Mouse (Mus musculus) hindbrain, embryonic 12.5 days (tissue): ENCODE data around the gene Rnf128. TPM values are rescaled to one million over a fixed set of nuclear protein-coding genes. Genes with fewer than 3 reads are reported as not detected.

Experiments
- ATAC-seq: fragments of 200-750 bp; cut with Nextera tagmentation; 2 replicates; pipeline ENCODE4 v1.8.0; 2017; ENCODE audit warnings: moderate TSS enrichment; ENCODE audit not compliant: low FRiP score
- H3K27ac ChIP-seq: fragments of 300-500 bp; sonication (generic); 2 replicates; pipeline ENCODE4 v1.5.1; 2016; ENCODE audit warnings: mild to moderate bottlenecking
- H3K27me3 ChIP-seq: fragments of 300-500 bp; sonication (generic); 2 replicates; pipeline ENCODE4 v1.6.1; 2016; ENCODE audit warnings: mild to moderate bottlenecking
- H3K36me3 ChIP-seq: fragments of 300-500 bp; sonication (generic); 2 replicates; pipeline ENCODE4 v1.6.1; 2016; ENCODE audit warnings: mild to moderate bottlenecking
- H3K4me1 ChIP-seq: fragments of 300-500 bp; sonication (generic); 2 replicates; pipeline ENCODE4 v1.6.1; 2016
- H3K4me2 ChIP-seq: fragments of 300-500 bp; sonication (generic); replicated peaks from 2 replicates; pipeline ENCODE4 v1.6.1; 2016; ENCODE audit warnings: mild to moderate bottlenecking
- H3K4me3 ChIP-seq: fragments of 300-500 bp; sonication (generic); 2 replicates; pipeline ENCODE4 v1.5.1; 2016; ENCODE audit warnings: mild to moderate bottlenecking
- H3K9ac ChIP-seq: fragments of 300-500 bp; sonication (generic); 2 replicates; pipeline ENCODE4 v1.6.1; 2016; ENCODE audit warnings: mild to moderate bottlenecking, moderate library complexity
- H3K9me3 ChIP-seq: fragments of 300-500 bp; sonication (generic); replicated peaks from 2 replicates; pipeline ENCODE4 v1.6.1; 2016; ENCODE audit warnings: mild to moderate bottlenecking
- WGBS: fragments of 180-500 bp; shearing (Covaris S2); methylation state at CpG from one replicate; pipeline ENCODE4 v1.1.7; 2016; 5-methylcytosine and 5-hydroxymethylcytosine counted together
- polyA plus RNA-seq: library from polyadenylated mRNA; unstranded; fragments of >200 nt; fragmentation: Nextera tagmentation; extraction: Ambion mirVana; gene quantifications from 2 replicates; pipeline ENCODE4 v1.2.1, GENCODE M21; 2016

Gene Rnf128
- 2.5 and 2.9 TPM in 2 replicates for polyA plus RNA-seq

DNA sequence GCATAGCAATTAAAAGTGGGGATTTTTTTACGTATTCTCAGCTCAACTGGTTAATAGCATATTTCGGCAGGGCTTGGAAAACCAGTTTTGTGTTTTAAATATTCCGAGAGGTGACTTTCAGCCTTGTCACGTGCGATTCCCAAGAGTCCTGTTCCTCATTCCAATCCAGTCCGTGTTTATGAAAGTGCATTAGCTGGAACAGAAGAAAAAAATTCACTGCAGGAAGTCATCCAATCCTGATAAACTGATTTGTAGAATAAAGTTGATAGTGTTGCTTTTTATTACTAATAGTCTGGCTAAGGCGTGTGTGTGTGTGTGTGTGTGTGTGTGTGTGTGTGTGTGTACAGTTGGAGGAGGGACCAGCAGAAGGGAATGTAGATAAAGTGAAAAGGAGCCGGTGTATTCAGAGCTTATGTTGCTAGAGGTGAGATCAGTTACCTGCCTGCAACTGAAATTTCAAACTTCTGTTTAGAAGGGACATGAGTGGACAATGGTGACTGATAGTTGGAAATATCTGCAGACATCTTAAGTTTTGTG, at the start of gene Rnf128:
Rnf128 (plus strand) TSS at position 392 of the 537 bp plus-strand sequence.
- Histone ChIP-seq H3K4me1 (no peaks in the 10 kb centered on the region), H3K9me3 (no peaks in the 10 kb centered on the region), H3K9ac (no peak within 1 kb of the TSS), H3K4me2 (no peak within 1 kb of the TSS), H3K27me3 (no peaks in the 10 kb centered on the region; the same call in 1 of the 2 replicates), H3K27ac (no peak within 1 kb of the TSS), H3K36me3 (no peaks in the 10 kb centered on the region), H3K4me3 (no peak within 1 kb of the TSS)
- ATAC-seq = no peak
- WGBS = 73% methylated on average over 8 of the region's 8 CpGs

DNA sequence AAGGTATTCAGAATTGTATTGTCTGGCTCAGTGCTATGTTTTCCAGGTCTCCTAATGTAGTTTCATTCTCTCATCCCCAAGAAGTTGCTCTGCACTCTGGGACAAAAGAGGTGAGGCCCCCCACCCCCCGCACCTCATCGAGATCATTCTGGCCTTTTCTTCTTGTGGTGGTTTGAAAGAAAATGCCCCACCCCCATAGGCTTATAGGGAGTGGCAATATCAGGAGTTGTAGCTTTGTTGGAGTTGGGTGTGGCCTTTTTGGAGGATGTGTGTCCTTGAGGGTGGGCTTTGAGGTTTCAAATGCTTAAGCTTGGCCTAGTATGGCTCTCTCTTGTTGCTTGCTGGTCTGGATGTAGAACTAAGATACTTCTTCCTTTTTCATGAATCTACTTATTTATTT, 47.0 kb upstream of the Rnf128 start:
- H3K36me3 ChIP-seq = no peaks in the 10 kb centered on the region
- no peaks in the 10 kb centered on the region for H3K4me1 ChIP-seq
- H3K4me2 ChIP-seq = no peak overlapping the region
- no peak overlapping the region for H3K4me3 ChIP-seq
- H3K9me3 ChIP-seq = no peaks in the 10 kb centered on the region
- WGBS = 88% methylated on average over 2 of the region's 2 CpGs
- H3K9ac ChIP-seq = no peak overlapping the region
- no peak for ATAC-seq
- peaks cover 7% of the 10 kb centered on the region; the same call in 1 of the 2 replicates for H3K27me3 ChIP-seq
- H3K27ac ChIP-seq = no peak overlapping the region

DNA sequence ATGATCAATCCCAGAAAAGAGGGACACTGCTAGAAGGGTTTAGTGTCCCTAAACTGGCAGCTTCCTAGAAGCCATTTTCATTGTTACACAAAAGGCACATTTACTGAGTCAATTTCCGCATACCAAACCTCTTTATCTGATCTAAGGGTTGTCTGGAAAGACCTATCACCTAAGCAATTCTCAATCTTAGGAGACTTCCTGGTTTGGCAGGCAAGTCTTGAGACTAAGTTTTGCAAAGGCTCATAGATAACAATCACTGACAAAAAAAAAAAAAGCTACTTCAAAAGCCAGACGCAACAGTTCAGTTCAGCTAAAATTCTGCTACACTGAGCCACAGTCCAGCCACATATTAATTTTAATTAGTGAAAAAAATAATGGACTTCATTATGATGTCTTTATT, 43.9 kb upstream of the Rnf128 start:
- H3K27me3 ChIP-seq = peaks cover 7% of the 10 kb centered on the region; the same call in 1 of the 2 replicates
- 85% methylated on average over 2 of the region's 2 CpGs for WGBS
- H3K4me2 ChIP-seq = no peak overlapping the region
- H3K4me3 ChIP-seq = no peak overlapping the region
- H3K36me3 ChIP-seq = no peaks in the 10 kb centered on the region
- no peak for ATAC-seq
- no peaks in the 10 kb centered on the region for H3K9me3 ChIP-seq
- H3K4me1 ChIP-seq = no peaks in the 10 kb centered on the region
- H3K9ac ChIP-seq = no peak overlapping the region
- no peak overlapping the region for H3K27ac ChIP-seq

DNA sequence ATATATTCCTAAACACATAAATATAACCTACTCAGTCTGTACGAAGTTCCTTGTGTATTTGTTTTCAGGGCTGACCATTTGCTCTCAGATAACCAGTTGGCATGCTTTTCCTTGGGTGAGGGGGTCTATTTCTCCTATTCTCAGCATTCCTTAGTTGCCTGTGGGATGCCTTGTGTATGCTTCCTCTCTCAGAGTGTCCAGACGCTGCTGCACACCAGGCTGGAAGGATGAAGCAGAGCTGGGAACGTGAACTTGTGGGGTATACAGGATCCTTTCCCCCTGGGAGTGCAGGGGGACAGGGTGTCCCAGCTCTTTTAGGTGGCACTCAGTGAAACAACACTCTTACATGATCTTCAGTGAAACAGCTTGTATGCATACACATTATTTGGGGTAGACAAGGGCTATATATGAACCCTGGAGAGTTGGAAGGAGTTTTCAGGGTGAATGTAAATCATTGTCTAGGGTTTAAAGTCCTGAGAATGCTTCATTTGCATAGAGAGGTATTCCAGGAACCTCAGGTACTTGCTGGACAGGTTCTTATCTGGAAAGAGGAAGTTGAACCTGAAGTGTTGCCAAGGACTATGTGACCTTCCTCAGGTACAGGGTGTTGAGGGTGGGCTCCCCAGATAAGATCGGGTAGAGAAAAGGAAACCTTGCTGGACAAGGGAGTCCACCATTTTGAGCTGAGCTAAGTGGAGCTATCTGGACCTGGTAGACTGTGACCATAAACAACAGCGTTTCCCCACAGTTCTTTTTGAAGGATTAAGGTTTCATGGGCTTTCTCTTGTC, 38.6 kb upstream of the Rnf128 start:
- no peak overlapping the region for H3K4me2 ChIP-seq
- no peak overlapping the region for H3K27ac ChIP-seq
- H3K4me1 ChIP-seq = no peaks in the 10 kb centered on the region
- H3K9ac ChIP-seq = no peak overlapping the region
- ATAC-seq = no peak
- no peaks in the 10 kb centered on the region for H3K27me3 ChIP-seq
- 73% methylated on average over 5 of the region's 5 CpGs for WGBS
- no peak overlapping the region for H3K4me3 ChIP-seq
- H3K9me3 ChIP-seq = no peaks in the 10 kb centered on the region
- no peaks in the 10 kb centered on the region for H3K36me3 ChIP-seq

DNA sequence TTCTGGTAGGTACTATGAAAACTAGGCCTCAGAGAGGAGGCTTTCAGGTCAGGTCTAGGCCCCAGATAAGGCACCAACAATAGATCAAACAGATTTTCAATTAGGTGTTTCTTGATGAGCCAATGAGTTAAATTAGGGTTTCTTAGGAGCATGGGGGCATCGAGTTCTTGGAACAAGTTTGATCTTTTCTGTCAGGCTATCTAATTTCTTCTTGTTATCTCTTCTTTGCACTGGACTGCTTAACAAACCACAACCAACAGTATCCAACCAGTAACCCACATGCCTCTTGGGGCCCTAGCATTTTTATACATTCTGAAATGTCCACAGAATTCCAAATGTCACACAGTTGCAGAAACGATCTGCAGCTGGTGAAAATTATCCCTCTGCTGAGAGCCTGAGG, 37.4 kb upstream of the Rnf128 start:
- H3K9ac ChIP-seq = no peak overlapping the region
- no peak overlapping the region for H3K27ac ChIP-seq
- no peaks in the 10 kb centered on the region for H3K27me3 ChIP-seq
- no peak overlapping the region for H3K4me3 ChIP-seq
- no peak overlapping the region for H3K4me2 ChIP-seq
- no peaks in the 10 kb centered on the region for H3K9me3 ChIP-seq
- no peaks in the 10 kb centered on the region for H3K36me3 ChIP-seq
- ATAC-seq = no peak
- 73% methylated on average over 2 of the region's 2 CpGs for WGBS
- H3K4me1 ChIP-seq = no peaks in the 10 kb centered on the region

DNA sequence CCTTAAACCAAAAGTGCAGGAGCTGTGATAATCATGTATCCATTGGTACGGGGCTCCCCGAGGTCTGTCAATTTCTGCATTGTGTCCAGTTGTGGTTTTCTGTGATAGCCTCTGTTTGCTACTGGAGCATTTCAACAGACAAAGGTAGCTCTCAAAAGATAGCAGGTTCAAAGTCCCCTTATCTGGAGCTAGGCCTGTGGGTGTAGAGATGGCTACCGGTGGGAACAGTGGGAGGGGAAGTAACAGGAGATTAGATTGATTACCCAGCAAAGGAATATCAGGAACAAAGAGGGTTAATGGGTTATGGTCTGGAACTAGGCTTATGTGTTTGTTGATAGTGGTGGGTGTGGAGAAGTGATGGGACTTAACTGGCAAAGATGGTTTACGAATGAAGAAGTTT, 36.1 kb upstream of the Rnf128 start:
- Histone ChIP-seq H3K4me1 (no peaks in the 10 kb centered on the region), H3K36me3 (no peaks in the 10 kb centered on the region), H3K27ac (no peak overlapping the region), H3K4me3 (no peak overlapping the region), H3K9ac (no peak overlapping the region), H3K27me3 (no peaks in the 10 kb centered on the region), H3K9me3 (no peaks in the 10 kb centered on the region), H3K4me2 (no peak overlapping the region)
- 93% methylated on average over 4 of the region's 4 CpGs for WGBS
- ATAC-seq = no peak

DNA sequence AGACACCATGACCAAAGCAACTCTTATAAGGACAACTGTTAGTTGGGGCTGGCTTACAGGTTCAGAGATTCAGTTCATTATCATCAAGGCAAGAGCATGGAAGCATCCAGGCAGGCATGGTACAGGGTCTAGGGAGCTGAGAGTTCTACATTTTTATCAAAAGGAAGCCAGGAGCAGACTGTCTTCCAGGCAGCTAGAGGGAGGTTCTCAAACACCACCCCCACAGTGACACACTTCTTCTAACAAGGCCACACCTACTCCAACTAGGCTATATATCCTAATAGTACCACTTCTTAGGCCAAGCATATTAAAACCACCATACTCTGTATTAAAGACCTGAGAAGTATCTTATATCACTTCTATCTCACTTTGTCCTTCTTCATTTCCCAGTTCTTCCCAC, 33.4 kb upstream of the Rnf128 start:
- no peaks in the 10 kb centered on the region for H3K9me3 ChIP-seq
- no peak overlapping the region for H3K9ac ChIP-seq
- no peaks in the 10 kb centered on the region for H3K4me1 ChIP-seq
- ATAC-seq = no peak
- H3K27ac ChIP-seq = no peak overlapping the region
- H3K27me3 ChIP-seq = no peaks in the 10 kb centered on the region
- H3K4me3 ChIP-seq = no peak overlapping the region
- no peak overlapping the region for H3K4me2 ChIP-seq
- H3K36me3 ChIP-seq = no peaks in the 10 kb centered on the region

DNA sequence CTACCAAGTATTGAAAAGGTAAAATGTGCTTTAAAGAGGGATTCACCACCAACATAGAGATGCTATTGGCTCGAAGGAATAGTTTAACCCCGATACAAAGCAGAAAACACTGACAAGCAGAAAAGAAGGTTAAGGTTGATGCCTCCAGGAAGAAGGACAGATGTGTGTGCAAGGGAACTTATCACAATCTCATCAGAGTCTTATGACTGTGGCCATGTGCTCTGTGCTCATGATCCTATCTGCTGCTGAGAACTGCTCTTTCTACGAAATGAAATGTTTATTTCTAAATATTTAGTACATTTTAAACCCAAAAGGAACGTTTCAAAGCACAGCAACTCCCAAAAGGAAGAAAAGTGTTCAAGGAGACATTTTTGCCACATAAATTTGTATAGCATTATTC, 30.8 kb upstream of the Rnf128 start:
- Histone ChIP-seq H3K4me3 (no peak overlapping the region), H3K27ac (no peak overlapping the region), H3K27me3 (0 out of 2 replicates have a peak, but pooled peaks cover 3% of the 10 kb centered on the region), H3K9me3 (no peaks in the 10 kb centered on the region), H3K36me3 (no peaks in the 10 kb centered on the region), H3K4me2 (no peak overlapping the region), H3K4me1 (no peaks in the 10 kb centered on the region), H3K9ac (no peak overlapping the region)
- 74% methylated on average over 4 of the region's 4 CpGs for WGBS
- ATAC-seq = no peak

DNA sequence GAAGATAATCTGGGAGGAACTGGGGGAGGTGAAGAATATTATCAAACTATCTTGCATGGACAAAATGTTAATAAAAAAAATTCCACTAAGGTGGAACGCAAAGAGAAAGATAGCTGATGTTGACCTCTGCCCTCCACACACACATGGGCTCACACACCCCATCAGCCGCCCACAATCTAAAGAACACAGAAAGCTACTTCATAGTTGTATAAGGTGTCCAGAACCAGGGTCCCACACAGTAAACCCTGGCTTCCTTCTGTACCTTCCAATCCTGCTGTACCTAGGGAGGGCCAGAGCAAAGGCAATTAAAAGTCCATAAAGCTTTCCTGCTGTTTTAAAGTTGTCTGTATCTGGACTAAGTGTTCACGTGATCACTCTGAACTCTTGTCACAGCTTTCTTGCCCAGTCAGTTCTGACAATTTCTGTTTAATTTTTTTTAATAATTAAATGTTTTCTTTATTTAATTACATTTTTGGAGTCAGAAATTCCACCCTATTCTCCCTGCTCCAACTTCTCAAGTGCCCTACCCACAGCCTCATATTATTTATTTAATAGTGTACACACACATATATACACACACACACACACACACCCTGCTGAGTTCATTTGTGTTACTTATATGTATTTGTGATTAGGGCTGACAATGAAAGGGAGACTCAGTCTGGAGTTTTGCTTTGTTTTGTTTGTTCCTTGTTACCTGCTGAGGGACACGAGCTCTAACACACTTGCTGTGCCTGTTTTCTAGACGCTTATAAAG, 25.3 kb upstream of the Rnf128 start:
- Histone ChIP-seq H3K9me3 (no peaks in the 10 kb centered on the region), H3K27me3 (0 out of 2 replicates have a peak, but pooled peaks cover 3% of the 10 kb centered on the region), H3K4me1 (no peaks in the 10 kb centered on the region), H3K4me2 (no peak overlapping the region), H3K36me3 (no peaks in the 10 kb centered on the region), H3K9ac (no peak overlapping the region), H3K4me3 (no peak overlapping the region), H3K27ac (no peak overlapping the region)
- ATAC-seq = no peak
- WGBS = 82% methylated on average over 5 of the region's 5 CpGs

DNA sequence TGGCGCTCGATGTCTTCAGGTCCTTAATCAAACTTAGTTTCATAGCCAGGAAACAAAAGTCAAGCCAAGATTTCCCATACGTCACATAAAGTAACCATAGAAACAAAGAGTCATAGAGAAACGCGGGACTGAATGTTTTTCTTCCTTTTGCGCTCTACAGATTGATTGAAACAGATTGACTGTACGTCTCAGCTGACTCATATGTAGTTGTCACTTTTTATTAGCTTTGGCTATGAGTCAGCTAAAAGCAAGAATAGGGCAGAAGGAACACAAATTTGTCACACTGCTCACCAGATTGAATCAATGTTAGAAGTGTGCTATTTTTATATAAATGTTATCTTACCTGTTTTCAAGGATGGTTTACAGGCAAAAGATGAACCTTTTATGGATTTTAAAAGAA, 19.4 kb upstream of the Rnf128 start:
- no peaks in the 10 kb centered on the region for H3K9me3 ChIP-seq
- H3K4me1 ChIP-seq = no peaks in the 10 kb centered on the region
- no peak overlapping the region for H3K4me2 ChIP-seq
- H3K9ac ChIP-seq = no peak overlapping the region
- H3K27me3 ChIP-seq = no peaks in the 10 kb centered on the region
- no peak for ATAC-seq
- 87% methylated on average over 7 of the region's 7 CpGs for whole genome bisulfite sequencing
- H3K4me3 ChIP-seq = no peak overlapping the region
- H3K36me3 ChIP-seq = no peaks in the 10 kb centered on the region
- no peak overlapping the region for H3K27ac ChIP-seq

DNA sequence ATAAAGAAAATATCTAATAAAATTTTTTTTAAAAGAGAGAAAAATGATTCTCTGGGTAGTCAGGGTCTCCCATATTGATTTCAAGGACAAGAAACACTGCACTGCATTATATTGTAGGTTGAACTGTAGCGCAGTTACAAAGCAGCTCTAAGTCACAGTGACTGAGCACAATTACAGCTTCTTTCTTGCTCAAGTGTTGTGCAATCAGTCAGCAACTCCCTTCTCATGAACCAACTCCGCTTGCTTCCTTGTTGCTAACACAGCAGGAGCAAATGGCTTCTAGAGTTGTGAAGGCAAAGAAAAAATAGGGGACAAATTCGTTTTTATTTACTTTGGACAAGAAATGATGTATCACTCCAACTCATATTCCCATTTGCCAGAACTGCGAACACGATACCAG, 12.7 kb upstream of the Rnf128 start:
- Histone ChIP-seq H3K27ac (no peak overlapping the region), H3K9me3 (no peaks in the 10 kb centered on the region), H3K4me1 (no peaks in the 10 kb centered on the region), H3K4me3 (no peak overlapping the region), H3K36me3 (no peaks in the 10 kb centered on the region), H3K27me3 (no peaks in the 10 kb centered on the region), H3K4me2 (no peak overlapping the region), H3K9ac (no peak overlapping the region)
- ATAC-seq = no peak
- WGBS = 73% methylated on average over 5 of the region's 5 CpGs

DNA sequence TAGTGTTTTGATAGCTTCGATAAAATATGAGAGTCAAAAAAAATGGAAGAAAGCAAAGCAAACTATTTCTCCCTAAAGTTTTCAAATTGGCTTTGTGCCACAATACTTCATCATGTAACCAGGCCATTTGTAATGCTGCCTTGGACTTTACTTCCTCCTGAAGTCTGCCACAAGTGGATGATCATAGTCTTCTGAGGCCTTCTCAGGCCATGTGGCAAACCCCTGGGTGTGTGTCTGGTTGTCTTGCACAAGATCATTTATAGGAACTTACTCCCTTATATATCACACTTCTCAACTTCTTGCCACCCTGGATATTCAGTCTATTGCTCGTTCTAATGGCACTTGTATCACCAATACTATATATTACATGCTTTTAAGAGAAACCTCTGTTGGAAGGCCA, 11.0 kb upstream of the Rnf128 start:
- Histone ChIP-seq H3K36me3 (no peaks in the 10 kb centered on the region), H3K4me1 (no peaks in the 10 kb centered on the region), H3K9ac (no peak overlapping the region), H3K27me3 (no peaks in the 10 kb centered on the region), H3K4me3 (no peak overlapping the region), H3K27ac (no peak overlapping the region), H3K4me2 (no peak overlapping the region), H3K9me3 (no peaks in the 10 kb centered on the region)
- 86% methylated on average over 2 of the region's 2 CpGs for WGBS
- ATAC-seq = no peak
